Mouse (Mus musculus): Measurements from ENCODE around the gene Pikfyve. TPM values are rescaled to one million over a fixed set of nuclear protein-coding genes. Genes with fewer than 3 reads are reported as not detected.

Gene Pikfyve
- 3.4 and 3.6 TPM in 2 replicates for polyA plus RNA-seq (2015; fragmentation: Nextera tagmentation; extraction: Ambion mirVana)

DNA sequence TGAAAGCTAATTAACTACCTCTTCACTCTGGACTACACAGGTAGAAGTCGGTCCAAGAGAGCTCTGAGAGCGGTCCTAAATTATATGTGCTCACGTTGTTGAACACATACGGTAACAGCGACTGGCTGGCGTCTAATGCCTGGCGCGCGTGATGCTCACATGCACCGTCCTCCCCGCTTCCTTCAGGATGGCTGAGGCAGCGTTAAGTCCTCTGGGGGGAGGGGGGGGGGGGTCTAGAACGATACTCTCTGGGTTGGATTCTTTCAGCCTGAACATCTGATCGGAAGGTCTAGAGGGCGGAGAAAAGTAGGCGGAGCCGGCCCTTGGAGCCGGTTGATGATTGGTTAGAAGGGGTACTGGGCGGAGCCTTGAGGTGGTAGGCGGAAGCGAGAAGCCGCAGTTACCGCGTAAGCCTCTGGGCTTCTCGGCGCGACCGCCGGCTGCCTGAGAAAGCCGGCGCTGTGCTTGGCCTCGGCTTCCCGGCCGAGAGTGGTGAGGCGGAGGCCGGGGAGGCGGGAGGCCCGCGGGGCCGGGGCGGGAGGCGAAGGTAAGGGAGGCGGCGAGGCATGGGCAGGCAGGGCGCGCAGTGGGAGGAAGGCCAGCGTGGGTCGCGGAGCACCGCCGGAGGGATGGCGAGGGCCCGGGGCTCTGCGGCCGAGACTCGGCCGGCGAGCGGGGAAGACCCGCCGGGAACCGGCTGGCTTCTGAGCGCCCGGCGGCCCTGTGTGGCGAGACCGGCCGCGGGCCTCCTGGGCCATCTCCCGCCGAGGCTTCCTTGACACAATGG is at the start of gene Pikfyve, which contains the start of gene Idh1:
Gene Pikfyve, plus strand, starts transcription at position 397 of the 787 bp plus-strand sequence.
Gene Idh1, minus strand, starts transcription at position 214 of the 787 bp plus-strand sequence.
- under 1% methylated on average over 66 of the region's 71 CpGs for WGBS (ENCODE audit: insufficient replicate concordance)
- peak; percentile 98 for DNase-seq
- TF ChIP-seq CTCF (IDR thresholded peaks at IDR 0.05; ENCODE audit: low read depth) (no peak; the same call in 1 of the 2 replicates), EP300 (IDR thresholded peaks at IDR 0.05; ENCODE audit: low read depth) (peak; percentile 74; the same call in 1 of the 2 replicates)
- Histone ChIP-seq H3K4me2 (ENCODE audit: low read depth, low read length) (peak within 1 kb of the TSS; percentile 97), H3K27me3 (ENCODE audit: insufficient read depth, low read length) (no peaks in the 10 kb centered on the region), H3K9ac (replicated peaks) (peak within 1 kb of the TSS; percentile 92), H3K4me3 (ENCODE audit: low read depth, low read length) (peak within 1 kb of the TSS; percentile 94), H3K27ac (ENCODE audit: low read depth) (peak within 1 kb of the TSS; percentile 93), H3K9me3 (ENCODE audit: low read length) (no peaks in the 10 kb centered on the region), H3K36me3 (replicated peaks; ENCODE audit: insufficient read depth, low read length) (no peaks in the 10 kb centered on the region; the same call in 1 of the 2 replicates), H3K4me1 (ENCODE audit: insufficient read depth) (peaks cover 14% of the 10 kb centered on the region)
- peak; percentile 99 for ATAC-seq

DNA sequence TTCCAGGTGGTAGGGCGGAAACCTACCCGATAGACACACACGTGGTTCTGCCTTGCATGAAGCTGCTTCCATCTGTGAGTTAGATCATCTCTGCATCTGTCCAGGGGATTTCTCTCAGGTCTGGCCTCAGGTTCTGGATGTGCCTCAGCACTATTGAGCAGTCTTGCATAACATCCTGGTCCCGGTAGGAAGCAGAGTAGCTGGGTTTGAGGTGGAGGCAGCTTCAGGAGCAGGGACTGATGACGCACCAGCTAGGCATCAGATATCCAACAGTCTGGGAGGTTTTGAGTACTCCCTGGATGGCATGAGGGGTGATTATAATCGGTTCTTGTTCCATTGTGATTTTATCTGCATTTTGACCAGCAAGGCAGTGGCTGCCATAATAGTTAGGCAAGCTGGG is 48.9 kb upstream of the Pikfyve start:
- DNase-seq (no peak), ATAC-seq (no peak)
- Histone ChIP-seq H3K9me3 (ENCODE audit: low read length) (no peaks in the 10 kb centered on the region), H3K36me3 (replicated peaks; ENCODE audit: insufficient read depth, low read length) (no peaks in the 10 kb centered on the region), H3K27ac (ENCODE audit: low read depth) (no peak overlapping the region), H3K4me3 (ENCODE audit: low read depth, low read length) (no peak overlapping the region), H3K4me2 (ENCODE audit: low read depth, low read length) (no peak overlapping the region), H3K9ac (replicated peaks) (no peak overlapping the region), H3K27me3 (ENCODE audit: insufficient read depth, low read length) (no peaks in the 10 kb centered on the region), H3K4me1 (ENCODE audit: insufficient read depth) (no peaks in the 10 kb centered on the region)
- 68% methylated on average over 6 of the region's 6 CpGs for WGBS (ENCODE audit: insufficient replicate concordance)
- TF ChIP-seq CTCF (IDR thresholded peaks at IDR 0.05; ENCODE audit: low read depth) (no peak), EP300 (IDR thresholded peaks at IDR 0.05; ENCODE audit: low read depth) (no peak)

DNA sequence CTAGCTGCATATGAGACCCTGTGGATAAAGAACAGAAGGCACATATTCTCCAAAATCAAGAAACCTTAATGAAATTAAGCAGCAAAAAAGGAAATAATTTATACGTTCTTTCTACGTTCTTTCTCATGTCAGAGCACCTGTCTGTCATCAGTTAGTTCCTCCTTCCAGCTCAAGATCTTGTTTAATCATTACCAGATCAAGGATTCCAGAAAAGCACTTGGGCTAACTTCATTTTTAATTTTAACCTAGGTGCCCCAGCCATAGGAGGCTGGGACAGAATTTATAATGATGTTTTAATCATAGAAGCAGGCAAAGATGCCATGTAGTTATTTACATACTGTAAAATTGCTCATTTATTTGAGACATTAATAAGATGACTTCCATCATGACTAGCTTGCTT is 41.7 kb upstream of the Pikfyve start:
- no peak for DNase-seq
- 76% methylated on average over 2 of the region's 2 CpGs for WGBS (ENCODE audit: insufficient replicate concordance)
- TF ChIP-seq CTCF (IDR thresholded peaks at IDR 0.05; ENCODE audit: low read depth), result no peak
- no peak for TF ChIP-seq EP300 (IDR thresholded peaks at IDR 0.05; ENCODE audit: low read depth)
- Histone ChIP-seq H3K9ac (replicated peaks) (no peak overlapping the region), H3K9me3 (ENCODE audit: low read length) (no peaks in the 10 kb centered on the region), H3K4me2 (ENCODE audit: low read depth, low read length) (no peak overlapping the region), H3K4me1 (ENCODE audit: insufficient read depth) (no peaks in the 10 kb centered on the region), H3K27ac (ENCODE audit: low read depth) (no peak overlapping the region), H3K36me3 (replicated peaks; ENCODE audit: insufficient read depth, low read length) (no peaks in the 10 kb centered on the region), H3K27me3 (ENCODE audit: insufficient read depth, low read length) (no peaks in the 10 kb centered on the region), H3K4me3 (ENCODE audit: low read depth, low read length) (no peak overlapping the region)
- no peak for ATAC-seq

DNA sequence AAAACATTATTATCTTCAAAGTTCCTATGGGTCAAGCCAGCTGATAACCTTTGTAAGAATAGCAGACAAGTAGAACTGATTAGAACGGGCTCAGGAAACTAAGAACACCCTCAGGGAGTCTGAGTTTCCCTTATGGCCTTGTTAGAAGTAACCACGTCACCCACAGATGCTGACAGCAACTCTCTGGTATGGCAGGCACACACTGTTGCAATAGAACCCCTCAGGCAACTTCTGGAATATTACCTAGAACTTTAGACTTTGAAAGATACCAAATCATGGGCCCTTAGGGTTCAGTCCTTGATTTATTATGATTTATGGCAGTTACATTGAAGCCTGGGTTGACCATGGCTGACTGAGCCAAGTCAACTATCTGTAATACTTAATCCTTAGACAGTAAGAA is 39.9 kb upstream of the Pikfyve start:
- no peak overlapping the region for H3K4me2 ChIP-seq (ENCODE audit: low read depth, low read length)
- no peaks in the 10 kb centered on the region for H3K27me3 ChIP-seq (ENCODE audit: insufficient read depth, low read length)
- DNase-seq, result no peak
- no peaks in the 10 kb centered on the region for H3K9me3 ChIP-seq (ENCODE audit: low read length)
- no peaks in the 10 kb centered on the region for H3K36me3 ChIP-seq (replicated peaks; ENCODE audit: insufficient read depth, low read length)
- WGBS (ENCODE audit: insufficient replicate concordance), result 33% methylated on average over 2 of the region's 2 CpGs
- H3K9ac ChIP-seq (replicated peaks), result no peak overlapping the region
- no peak overlapping the region for H3K27ac ChIP-seq (ENCODE audit: low read depth)
- H3K4me1 ChIP-seq (ENCODE audit: insufficient read depth), result no peaks in the 10 kb centered on the region
- H3K4me3 ChIP-seq (ENCODE audit: low read depth, low read length), result no peak overlapping the region
- ATAC-seq, result no peak
- no peak for TF ChIP-seq CTCF (IDR thresholded peaks at IDR 0.05; ENCODE audit: low read depth)
- TF ChIP-seq EP300 (IDR thresholded peaks at IDR 0.05; ENCODE audit: low read depth), result no peak

DNA sequence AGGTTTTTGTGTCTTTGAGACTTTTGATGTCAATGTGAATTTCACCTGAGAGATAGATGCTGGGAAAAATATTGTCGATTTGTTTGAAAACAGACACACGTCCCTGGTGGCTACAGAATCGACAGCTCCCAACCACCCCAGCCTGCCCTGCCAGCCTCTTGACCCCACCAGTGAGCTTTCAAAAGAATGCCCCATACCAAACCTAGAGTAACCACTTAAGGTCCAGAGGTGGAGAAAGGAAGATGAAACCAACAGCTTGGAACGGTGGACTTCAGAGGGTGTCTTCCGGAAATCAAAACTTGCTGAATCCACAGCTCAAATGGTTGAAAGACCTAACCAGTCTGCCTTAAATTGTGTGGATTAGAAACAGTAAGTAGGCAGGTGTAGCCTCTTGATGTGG is 39.2 kb upstream of the Pikfyve start:
- H3K9me3 ChIP-seq (ENCODE audit: low read length), result no peaks in the 10 kb centered on the region

DNA sequence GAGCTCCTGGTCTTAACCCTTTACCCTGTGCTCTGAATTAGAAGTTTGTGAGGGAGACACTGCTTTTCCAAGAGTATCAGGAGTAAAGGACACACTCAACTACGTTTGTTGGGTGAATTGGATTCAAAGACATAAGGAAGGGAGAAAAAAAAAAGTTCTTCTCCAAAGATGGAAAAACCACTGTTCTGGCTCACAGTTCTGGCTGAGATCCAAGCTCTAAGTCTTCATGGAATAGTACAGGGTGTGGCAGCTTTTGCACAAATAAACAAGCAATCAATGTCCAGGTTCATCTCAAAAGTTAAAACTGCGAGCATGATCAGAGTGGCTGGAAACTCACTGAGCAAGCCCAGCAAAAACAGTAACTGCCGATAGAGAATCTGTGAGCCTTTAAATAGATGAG is 38.5 kb upstream of the Pikfyve start:
- Histone ChIP-seq H3K9ac (replicated peaks) (no peak overlapping the region), H3K4me2 (ENCODE audit: low read depth, low read length) (no peak overlapping the region), H3K27ac (ENCODE audit: low read depth) (no peak overlapping the region), H3K4me1 (ENCODE audit: insufficient read depth) (no peaks in the 10 kb centered on the region), H3K27me3 (ENCODE audit: insufficient read depth, low read length) (no peaks in the 10 kb centered on the region), H3K36me3 (replicated peaks; ENCODE audit: insufficient read depth, low read length) (no peaks in the 10 kb centered on the region), H3K9me3 (ENCODE audit: low read length) (no peaks in the 10 kb centered on the region), H3K4me3 (ENCODE audit: low read depth, low read length) (no peak overlapping the region)
- TF ChIP-seq EP300 (IDR thresholded peaks at IDR 0.05; ENCODE audit: low read depth), result no peak
- TF ChIP-seq CTCF (IDR thresholded peaks at IDR 0.05; ENCODE audit: low read depth), result no peak
- ATAC-seq (no peak), DNase-seq (no peak)
- WGBS (ENCODE audit: insufficient replicate concordance), result 64% methylated on average over 3 of the region's 3 CpGs

More for the DNA sequence above, 39.2 kb upstream of the Pikfyve start:
- no peak for DNase-seq
- TF ChIP-seq CTCF (IDR thresholded peaks at IDR 0.05; ENCODE audit: low read depth) (no peak), EP300 (IDR thresholded peaks at IDR 0.05; ENCODE audit: low read depth) (no peak)
- no peak overlapping the region for H3K9ac ChIP-seq (replicated peaks)
- no peak for ATAC-seq
- H3K36me3 ChIP-seq (replicated peaks; ENCODE audit: insufficient read depth, low read length), result no peaks in the 10 kb centered on the region
- 89% methylated on average over 5 of the region's 5 CpGs for WGBS (ENCODE audit: insufficient replicate concordance)
- no peaks in the 10 kb centered on the region for H3K4me1 ChIP-seq (ENCODE audit: insufficient read depth)
- no peaks in the 10 kb centered on the region for H3K27me3 ChIP-seq (ENCODE audit: insufficient read depth, low read length)
- H3K27ac ChIP-seq (ENCODE audit: low read depth), result no peak overlapping the region
- H3K4me2 ChIP-seq (ENCODE audit: low read depth, low read length), result no peak overlapping the region
- H3K4me3 ChIP-seq (ENCODE audit: low read depth, low read length), result no peak overlapping the region
